Mouse (Mus musculus) cerebellum, adult 8-10 months (tissue): Measurements from ENCODE around the gene Tmem129.

Experiments
- DNase-seq: peaks from one replicate; pipeline ENCODE4 v3.0.0; 2022

Tmem129 gene

DNA sequence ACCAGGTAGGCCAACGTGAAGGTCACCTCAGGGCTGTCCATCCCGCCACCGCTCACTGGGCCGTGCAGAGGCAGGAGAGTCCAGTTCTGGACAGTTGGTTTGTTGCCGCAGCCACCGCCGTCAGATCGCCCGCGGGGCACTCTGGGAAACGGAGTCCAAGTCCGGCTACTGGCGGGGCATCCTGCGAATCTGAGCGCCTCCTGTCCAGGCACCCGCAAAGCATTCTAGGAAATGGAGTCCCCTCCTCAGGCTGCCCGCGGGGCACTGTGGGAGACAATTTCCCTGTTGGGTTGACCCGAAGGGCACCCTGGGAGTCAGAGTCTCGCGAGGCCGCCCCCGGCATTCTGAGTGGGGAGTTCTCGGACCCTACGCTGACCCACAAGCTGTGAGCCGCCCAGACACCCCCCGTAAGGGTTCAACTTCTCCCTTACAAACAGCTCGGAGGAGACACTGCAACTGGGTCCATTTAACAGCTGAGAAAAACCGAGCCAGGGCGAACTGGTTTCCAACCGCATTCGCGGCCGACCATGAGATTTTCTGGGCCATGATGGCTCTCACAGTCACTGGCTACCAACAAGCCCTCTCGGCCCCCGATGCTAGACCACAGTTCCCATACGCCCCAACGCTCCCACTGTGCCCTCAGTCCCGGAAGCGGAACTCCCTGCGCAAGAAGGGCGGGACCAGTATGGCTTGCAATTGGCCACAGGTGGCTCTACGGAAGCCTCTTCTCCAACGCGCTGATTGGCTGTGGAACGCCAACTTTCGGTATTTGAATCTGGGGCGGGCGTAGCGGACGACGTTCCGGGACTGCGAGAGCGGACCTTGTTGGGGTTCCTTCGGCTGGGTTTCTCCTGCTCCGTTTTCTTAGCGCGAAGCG lies at the start of gene Tmem129, which contains the start of gene Tacc3:
TSS of gene Tmem129 (minus strand) at position 630 of the 877 bp plus-strand sequence.
TSS of gene Tacc3 (plus strand) at position 342 of the 877 bp plus-strand sequence.
- peak; percentile 97 for DNase-seq

DNA sequence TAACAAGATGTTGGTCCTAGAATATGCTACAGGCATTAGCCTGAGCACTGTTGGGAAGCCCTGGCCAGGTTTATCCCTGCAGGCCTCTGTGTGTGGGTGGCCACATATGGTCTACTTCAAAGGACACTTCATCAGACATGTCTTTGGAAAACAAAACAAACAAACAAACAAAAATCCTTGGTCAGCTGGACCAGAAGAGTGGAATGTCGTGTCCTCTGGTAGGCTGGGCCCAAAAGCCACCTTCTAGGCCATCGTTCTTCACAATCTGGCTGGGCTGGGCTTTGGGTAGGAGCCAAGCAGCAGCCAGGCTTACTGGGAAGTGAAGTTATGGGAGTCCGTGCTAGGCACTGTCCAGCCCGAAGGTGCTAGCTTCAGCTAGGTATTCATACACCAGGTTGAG lies 48.9 kb upstream of the Tmem129 start:
- DNase-seq: no peak

- DNase-seq: no peak
Observed at GRCm38 (mm10) chr5:33706350-33706629, 48.1 kb upstream of the Tmem129 start.

- DNase-seq: no peak
Observed at GRCm38 (mm10) chr5:33705612-33706349, 47.6 kb upstream of the Tmem129 start.

- no peak for DNase-seq
Observed at GRCm38 (mm10) chr5:33704945-33705611, 46.9 kb upstream of the Tmem129 start.

DNA sequence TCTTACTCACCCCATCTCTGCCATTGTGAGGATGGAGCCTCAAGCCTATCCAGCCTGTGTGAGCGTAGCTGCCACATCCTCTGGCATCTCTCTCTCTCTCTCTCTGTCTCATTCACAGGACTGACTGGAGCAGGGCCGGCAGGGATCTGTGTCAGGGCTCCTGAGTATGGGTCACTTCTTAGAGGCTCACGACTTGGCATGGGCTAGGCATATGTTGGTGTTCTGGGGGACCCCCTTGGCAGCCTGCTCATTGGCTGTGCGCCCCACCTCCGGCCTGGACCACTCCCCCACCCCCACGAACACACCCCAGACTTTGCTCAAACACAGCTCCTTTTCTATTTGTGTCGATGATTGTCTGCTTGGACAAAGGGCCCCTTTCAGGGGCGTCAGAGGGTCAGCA lies 45.8 kb upstream of the Tmem129 start:
- no peak for DNase-seq

DNA sequence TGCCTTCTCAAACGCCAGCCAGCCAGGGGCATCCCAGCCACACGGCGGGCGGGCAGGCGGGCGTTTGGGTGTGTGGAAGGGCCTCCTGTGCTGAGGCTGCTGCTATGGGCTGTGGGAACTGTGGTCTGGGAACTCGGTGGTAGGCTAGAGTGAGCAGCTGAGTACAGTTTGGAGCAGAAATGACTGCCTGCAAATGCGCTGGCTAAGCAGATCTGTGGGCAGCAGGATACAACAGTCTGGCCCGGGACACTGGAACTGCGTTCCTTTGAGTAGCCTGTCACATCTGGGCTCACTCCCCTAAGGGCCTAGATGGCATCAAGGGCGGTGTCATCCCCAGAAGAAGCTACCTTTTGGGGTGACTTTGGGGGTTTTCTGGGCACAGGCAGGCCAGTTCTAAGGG lies 43.6 kb upstream of the Tmem129 start:
- DNase-seq: no peak

- DNase-seq: no peak
Observed at GRCm38 (mm10) chr5:33700010-33700409, 41.8 kb upstream of the Tmem129 start.

- no peak for DNase-seq
Observed at GRCm38 (mm10) chr5:33698669-33699068, 40.5 kb upstream of the Tmem129 start.

DNA sequence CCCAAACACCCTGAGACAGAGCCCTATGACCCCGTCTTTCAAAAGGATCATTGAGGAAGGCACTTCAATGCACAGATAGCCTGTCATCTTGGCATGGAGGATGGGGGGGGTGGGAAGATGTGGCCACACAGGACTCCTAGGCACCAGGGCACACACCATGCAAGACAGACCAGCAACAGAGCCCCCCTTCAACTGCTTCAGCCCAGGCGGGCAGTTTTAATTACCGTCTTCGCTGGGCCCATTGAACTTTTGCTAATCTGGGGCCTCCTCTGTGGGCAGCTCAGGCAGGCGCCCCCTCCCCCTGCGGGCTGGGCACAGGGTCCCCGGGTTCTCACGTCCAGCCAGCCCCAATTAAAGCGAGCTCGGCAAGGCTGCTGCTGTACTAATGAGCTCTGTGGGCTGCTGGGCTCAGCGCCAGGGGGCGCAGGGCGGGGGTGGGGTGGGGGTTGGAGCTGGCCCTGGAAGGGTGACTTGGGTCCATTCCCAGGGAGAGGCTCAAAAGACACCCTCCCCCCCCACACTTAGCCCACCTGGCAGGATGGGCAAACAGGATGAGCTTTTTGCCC lies 39.8 kb upstream of the Tmem129 start:
- no peak for DNase-seq

GRCm38 (mm10) chr5:33697534-33697933 lies 39.3 kb upstream of the Tmem129 start:
- no peak for DNase-seq

DNA sequence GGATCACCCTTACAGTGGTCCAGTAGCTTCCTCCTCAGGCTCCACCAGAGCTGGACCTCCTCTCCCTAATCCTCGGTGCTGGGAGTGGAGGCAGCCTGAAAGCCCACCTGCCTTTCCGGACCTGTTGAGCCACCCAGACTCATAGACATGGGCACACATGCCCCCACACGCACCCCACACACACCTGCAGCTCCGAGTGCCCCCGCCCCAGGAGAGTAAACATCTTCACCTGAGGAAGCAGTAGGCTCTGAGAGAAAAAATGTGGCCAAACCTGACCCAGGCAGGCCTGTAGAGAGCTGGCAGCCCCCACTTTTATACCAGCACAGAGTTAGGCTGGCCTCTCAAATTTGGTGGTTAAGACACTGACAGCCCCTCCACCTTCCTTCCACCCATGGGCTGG lies 38.2 kb upstream of the Tmem129 start:
- no peak for DNase-seq

DNA sequence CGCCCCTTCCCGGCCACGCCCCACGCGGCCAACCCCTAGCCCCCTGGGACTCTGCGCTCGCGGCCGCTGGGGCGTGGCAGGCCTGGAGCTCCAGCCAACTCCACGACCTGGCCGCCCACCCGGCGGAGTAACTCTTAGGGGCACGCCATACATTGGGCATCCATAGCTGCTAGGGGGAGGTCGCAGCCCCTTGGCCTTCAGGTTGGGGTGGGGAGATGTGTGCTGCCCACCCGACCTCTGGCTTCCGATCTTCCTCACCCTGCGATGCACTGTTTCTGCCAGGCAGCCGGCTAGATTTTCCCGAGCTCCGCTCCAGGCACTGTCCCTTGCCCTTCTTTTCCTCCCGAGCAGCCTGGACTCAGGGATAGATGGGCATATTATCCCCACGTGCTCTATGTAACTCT lies 37.5 kb upstream of the Tmem129 start:
- no peak for DNase-seq

- DNase-seq: no peak
Observed at GRCm38 (mm10) chr5:33694848-33695717, 36.9 kb upstream of the Tmem129 start.

GRCm38 (mm10) chr5:33694461-33694847 lies 36.2 kb upstream of the Tmem129 start:
- DNase-seq: no peak

DNA sequence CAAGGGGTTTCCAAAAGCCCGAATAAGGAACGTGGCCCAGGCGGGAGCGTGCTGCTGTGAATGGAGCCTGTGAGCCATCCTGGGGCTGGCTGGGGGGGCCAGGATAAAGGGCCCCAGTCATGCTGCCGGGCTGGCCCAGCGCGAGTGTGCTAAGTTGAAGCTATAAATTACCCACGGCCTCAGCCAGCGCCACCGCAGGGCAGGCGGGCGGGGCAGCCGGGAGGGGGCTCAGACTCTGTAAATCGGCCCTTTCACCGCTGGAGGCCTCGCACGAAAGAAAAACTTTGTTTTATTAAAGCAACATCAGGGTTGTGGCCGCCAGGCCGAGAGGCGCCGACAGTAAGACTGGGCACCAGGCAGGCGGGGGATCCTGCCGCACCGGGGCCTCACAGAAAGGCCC lies 34.2 kb upstream of the Tmem129 start:
- DNase-seq: no peak

DNA sequence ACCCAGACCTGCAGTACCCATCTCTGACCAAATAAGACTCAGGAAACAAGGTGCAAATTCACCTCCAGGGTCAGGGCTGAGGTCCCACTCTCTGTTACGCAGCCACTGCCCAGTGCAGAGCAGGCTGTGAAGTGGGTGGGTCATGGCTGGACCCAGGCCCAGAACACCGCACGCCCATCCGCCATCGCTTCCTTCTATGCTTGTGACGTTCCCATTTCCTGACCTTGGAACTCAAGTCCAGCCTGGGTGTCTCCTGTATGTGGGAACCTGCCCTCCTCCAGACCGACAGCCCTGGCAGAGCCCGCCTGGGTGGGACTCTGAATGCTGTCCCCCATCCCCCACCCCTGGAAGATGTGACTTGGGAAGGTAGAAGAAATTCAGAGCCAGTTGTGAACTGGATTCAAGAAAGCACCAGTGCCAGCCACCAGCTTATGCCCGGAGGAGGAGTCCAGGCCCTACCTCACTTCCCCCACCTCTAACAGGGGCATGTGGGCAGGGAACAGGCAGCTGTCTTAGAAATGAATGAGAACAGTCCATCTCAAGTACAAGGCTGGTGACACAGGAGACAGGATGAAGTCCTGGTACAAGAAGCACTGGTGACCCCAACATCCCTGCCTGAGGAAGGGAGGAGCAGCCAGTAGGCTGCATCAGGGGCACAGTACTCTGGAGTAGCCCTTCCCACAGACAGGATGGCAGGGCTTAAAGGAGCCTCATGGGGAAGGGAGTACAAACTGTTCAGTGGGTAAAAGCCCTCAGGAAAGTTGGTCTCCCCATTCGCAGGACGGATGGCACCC lies 31.8 kb upstream of the Tmem129 start:
- no peak for DNase-seq

GRCm38 (mm10) chr5:33689221-33689844 lies 31.1 kb upstream of the Tmem129 start:
- DNase-seq: no peak

DNA sequence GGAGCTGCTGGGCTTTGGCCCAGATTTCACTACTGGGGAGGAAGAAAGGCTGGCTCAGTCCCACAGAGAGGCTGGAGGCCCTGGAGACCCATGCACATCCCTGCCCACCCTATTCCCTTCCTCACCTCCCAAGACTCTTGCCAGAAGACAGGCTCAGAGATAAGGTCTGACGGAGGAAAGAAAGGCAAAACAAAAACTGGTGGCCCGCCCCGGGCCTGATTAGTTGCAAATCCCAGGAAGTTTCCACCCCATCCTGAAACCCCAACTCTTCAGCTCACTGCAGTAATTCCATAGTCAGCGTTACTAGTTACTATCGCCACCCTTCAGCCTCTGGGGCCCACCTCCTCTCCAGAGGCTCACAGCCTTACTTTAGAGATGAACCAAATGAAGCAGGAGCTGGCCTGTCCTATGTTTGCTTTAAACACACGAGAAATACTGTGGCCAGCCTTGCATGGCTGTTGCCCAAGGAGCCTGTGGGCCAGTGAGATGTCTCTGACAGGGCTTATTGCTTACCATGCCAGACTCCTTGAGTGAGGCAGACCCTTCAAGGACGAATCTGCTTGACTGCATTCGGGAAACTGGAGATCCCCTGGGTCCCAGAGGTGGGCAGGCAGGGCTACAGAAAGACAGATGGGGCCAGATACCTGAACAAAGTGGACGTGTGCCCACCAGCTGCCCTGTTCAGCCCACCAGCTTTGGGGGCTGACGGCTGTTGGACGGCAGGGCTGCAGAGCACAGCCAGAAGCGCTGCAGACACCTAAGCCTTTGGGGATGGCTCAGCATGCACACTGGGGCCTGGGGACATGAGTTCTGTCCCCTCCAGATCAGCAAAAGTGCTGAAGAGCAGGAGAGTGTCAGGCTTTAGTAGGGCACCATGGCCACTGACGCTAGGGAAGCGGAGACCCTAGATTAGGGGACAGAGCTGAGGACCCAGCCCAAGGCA lies 30.3 kb upstream of the Tmem129 start:
- no peak for DNase-seq

- DNase-seq: no peak
Observed at GRCm38 (mm10) chr5:33687142-33687541, 28.9 kb upstream of the Tmem129 start.
